Mouse (Mus musculus): Measurements from ENCODE around the gene Ybx2.

DNA sequence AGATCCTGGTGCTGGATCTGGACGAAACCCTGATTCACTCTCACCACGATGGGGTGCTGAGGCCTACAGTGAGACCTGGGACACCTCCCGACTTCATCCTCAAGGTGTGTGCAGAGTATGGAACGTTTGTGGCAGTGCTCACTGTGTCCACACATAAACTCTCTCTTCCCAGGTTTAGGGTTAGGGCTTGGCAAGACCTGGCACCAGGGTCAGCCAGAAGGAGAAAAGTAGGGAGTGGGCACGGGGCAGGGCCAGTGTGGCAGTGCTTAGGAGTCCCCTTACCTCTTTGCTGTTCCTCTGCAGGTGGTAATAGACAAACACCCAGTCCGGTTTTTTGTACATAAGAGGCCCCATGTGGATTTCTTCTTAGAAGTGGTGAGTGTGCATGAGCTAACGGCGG is 48.8 kb downstream of the Ybx2 start:
- no peak for TF ChIP-seq CTCF (IDR thresholded peaks at IDR 0.05)
- TF ChIP-seq POLR2A (IDR thresholded peaks at IDR 0.05; ENCODE audit: insufficient read depth, low read depth, low read length) = no peak

Measured in heart, adult 2 months (tissue).